Mouse (Mus musculus) spleen, postnatal 14 days (tissue): ENCODE measurements around the gene Fam210b.
"Not testable (repeated sequence)": the region's sequence is repeated elsewhere in the genome, so short reads cannot be mapped to it uniquely, and the experiment has no call there.

ENCODE experiments used
- DNase-seq, 2 experiments: peaks; one replicate each; pipeline ENCODE4 v3.0.0; 2021 to 2022; ENCODE audit warnings: low spot score in 2 of 2

Gene Fam210b

DNA sequence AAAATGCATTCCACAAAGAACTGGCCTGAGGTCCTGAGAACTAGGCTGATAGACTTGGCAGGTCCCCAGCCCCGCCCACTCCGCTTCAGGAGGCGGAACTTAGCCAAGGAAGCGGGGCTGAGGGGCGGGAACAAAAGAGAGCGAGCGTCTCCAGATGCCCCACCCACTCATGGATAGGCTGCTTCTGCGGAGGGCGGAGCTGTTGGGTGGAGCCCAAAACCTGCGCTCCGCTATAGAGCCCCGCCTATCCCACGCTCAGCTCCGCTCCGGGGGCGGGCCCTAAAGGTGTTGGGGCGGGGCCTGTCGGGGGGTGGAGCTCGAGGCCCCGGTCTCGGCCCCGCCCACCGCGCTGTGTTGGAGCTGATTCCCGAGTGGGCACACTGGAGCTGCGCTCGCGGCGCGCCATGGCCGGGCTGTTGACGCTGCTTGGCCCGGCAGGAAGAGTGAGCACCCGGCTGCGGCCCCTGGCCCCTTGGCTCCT lies at the start of gene Fam210b:
Fam210b (plus strand) TSS at position 308 of the 481 bp plus-strand sequence.
- peak; percentile 92 to 94 for DNase-seq

GRCm38 (mm10) chr2:172298083-172298482 lies 47.3 kb upstream of the Fam210b start:
- DNase-seq = no peak

DNA sequence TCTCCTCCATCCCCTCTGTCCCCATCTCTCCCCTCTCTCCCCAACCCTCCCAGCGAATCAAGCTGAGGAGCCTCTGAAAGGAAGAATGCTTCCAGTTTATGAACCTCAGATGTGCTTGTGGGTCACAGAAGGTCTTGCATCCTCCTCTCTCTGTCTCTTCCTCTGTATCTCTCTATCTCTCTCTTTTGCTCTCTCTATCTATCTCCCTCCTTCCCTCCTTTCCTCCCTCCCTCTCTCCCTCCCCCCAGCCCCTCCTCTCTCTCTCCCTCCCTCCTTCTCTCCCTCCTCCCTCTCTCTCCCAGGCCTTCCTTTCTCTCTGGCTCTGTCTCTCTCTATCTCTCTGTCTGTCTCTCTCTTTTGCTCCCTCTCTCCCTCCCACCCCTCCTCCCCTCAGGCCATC lies 46.8 kb upstream of the Fam210b start:
- no peak for DNase-seq

DNA sequence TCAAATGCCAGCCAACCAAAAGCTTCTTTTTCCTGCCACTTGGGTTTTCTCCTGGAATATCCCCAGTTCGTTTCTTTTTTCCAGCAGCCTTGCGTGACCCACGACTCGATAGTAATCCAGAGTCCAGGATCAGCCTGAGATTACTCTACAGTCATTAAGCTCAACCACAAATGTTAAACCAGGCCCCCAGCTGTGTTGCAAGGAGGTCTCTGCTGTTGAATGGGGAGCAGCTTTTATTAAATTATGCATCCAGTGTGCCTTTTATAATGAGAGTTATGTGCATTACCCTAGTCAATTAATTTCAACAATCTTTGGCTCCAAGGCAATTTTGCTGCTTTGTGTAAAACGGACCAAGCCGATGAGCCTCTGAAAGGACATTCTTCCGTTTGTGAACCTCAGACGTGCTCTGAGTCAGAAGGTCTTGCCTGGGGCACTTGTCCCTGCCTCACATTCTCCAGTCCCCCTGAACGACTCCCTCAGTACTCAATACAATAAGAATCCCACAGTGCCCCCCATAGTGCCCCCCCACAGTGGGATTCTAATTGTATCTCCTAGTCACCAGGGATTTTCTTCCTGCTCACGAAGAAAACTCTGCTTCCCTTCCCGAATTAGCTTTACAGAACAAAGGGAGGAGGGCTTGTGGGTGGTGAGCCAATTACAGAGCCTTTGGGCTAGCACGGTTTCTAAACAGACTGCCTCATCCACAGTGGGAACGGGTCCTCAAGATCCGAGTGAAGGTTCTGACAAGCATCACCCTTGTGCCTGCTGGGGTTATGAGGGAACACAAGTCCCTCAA lies 46.0 kb upstream of the Fam210b start:
- DNase-seq = no peak

GRCm38 (mm10) chr2:172302396-172302795 lies 43.0 kb upstream of the Fam210b start:
- no peak for DNase-seq

DNA sequence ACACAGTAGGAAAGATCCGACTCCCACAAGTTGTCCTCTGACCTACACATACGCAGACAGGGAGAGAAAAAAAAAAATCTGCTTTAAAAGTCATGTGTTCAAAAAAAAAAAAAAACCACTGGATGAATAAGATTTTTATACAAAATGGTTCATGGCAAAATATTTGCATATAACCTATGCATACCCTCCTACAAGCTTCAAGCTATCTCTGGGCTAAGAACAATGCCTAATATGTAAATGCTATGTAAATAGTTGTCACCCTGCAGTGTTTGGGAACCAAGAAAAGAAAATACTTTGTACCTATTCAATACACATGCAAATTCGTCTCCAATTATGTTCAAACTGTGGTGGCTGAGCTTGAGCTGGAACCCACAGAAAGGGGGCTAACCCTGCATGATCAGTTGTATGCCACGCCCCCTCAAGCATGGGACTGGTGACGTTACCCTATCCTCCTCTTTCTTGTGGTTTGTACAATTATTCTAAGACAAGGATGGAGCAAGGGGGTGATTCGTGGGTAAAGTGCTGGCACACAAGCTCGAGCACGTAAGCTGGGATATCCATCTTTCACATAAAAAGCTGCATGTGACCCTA lies 41.2 kb upstream of the Fam210b start:
- no peak for DNase-seq

GRCm38 (mm10) chr2:172305546-172305945 lies 39.8 kb upstream of the Fam210b start:
- not testable (repeated sequence) for DNase-seq

GRCm38 (mm10) chr2:172306544-172306943 lies 38.8 kb upstream of the Fam210b start:
- DNase-seq = no peak

- DNase-seq = no peak
These were observed 33.6 kb upstream of the Fam210b start for GRCm38 (mm10) chr2:172311731-172312130.

DNA sequence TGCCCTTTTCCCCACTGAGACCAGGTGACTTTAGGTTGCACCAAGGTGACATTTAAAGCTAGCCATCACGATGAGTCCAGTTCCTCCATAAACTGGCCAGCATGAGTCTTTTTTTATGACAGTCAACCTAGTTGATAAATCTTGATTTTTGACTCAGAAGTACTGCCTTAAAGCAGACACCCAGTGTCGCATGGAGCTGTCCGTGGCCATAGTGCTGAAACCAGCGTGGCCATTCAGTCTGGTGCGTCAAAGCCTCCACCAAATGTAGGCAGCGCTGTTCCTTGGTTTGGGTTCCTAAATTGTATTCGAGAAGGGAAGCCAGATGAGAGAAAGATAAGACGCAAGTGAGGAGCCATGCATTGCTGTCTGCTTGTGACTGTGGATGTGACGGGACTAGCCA lies 24.5 kb upstream of the Fam210b start:
- peak in 1 of 2 experiments; percentile 30 for DNase-seq

- no peak for DNase-seq
These were observed 17.1 kb upstream of the Fam210b start for GRCm38 (mm10) chr2:172328248-172328647.

DNA sequence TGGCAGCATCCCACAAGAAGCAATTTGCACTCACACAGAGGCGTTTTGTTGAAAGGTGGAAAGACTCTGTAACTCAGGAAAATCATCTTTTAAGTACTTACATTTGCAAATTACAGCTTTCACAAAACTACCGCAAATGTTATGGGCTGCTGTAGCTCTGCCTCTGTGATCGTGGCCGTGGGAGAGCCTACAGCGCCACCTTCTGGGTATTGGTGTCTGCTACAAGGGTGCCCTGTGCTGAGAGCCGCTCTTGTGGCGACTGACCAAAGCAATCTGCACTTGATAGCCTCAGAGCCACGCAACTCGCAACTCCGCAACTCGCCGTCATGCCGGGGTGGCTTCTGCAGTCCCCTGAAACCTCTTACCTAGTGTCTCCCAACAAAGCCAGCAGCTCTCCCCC lies 16.2 kb upstream of the Fam210b start:
- DNase-seq = no peak

- DNase-seq = no peak
These were observed 7.0 kb upstream of the Fam210b start for GRCm38 (mm10) chr2:172338206-172338942.

GRCm38 (mm10) chr2:172340936-172341335 lies 4.4 kb upstream of the Fam210b start:
- no peak for DNase-seq

DNA sequence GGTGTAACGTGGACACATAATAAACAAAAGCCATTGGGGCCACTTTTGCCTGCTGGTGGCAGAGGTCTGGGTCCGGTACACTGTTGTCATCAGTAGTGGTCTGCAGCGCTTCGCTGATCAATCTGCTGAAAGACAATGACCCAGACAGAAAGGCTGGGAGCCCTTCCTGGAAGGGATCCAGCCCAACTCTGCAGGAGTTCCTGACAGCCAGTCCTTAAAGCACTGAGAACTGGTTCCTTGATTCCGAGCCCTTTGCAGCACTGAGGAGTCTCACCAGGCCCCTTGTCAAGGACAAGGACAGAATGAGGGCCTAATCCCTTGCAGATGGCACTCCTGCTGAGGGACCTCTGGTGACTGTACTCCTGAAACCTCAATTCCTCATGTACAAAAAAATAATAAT lies 3.8 kb upstream of the Fam210b start:
- no peak for DNase-seq

- no peak for DNase-seq
These were observed 1.6 kb upstream of the Fam210b start for GRCm38 (mm10) chr2:172343751-172344150.

- DNase-seq = no peak
These were observed 696 bp upstream of the Fam210b start for GRCm38 (mm10) chr2:172344669-172345068.

- DNase-seq = no peak
These were observed 917 bp downstream of the Fam210b start for GRCm38 (mm10) chr2:172346034-172346929.

DNA sequence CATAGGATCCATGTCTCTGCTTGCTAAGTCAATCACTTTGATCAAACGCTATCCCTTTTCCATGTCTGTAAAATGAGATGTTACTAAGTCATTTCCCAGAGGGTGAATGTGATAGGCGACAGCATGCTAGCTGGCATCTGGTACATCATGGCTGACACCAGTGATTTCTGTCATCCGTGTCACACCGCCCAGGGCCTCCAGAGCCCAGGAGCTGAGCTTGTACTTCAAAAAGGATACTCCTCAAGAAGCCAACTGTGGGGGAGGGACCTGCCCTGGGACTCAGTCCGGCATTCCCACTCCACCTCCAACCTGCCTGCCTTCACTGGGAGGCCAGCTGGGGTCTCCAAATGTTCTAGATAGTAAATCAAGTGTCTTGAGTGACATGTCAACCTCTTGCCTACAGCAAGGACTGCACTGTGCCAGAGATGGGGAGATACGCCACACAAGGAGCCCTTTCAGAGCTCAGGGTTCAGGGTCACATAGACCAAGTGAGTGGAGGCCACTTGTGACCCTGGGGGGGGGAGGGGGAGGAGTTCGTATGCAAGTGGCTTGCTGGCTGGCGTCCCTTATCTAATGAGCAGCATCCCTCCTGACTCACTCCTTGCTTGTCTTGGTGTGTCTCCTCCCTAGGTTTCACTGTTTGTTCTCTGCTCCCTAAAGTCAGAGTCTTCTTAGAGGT lies 1.7 kb downstream of the Fam210b start:
- peak in 1 of 2 experiments; percentile 16 for DNase-seq

DNA sequence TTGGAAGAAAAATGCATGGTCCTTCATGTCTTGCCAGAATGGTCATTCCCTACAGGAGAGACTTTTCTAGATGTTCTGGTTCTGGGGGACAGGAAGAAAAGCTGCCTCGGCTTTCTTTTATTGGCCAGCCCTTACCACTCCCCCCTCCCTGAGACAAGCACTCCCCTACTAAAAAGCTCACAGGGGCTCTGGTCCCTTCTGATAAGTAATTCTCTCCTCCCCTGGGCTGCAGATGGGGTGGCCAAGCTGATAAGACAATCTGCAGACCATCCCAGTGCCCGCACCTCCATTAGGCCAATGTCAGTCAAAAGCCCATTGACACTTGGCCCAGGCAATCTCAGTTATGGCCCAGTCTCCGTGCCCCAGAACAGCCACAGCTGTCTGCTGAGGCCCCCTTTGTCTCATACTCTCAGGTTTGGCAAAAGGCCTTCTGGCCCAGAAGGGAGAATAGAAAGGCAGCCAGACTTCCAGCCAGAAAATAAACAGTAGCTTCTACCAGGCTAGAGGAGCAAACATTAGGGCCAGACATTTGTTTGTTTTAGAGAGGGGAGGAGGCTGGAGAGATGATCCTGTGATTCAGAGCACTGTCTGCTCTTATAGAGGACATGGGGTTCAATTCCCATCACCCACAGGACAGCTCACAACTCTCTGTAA lies 3.1 kb downstream of the Fam210b start:
- peak; percentile 26 to 29 for DNase-seq
